Comparison of ENCODE assay signal across 8 mouse cellular contexts in the genomic region with DNA sequence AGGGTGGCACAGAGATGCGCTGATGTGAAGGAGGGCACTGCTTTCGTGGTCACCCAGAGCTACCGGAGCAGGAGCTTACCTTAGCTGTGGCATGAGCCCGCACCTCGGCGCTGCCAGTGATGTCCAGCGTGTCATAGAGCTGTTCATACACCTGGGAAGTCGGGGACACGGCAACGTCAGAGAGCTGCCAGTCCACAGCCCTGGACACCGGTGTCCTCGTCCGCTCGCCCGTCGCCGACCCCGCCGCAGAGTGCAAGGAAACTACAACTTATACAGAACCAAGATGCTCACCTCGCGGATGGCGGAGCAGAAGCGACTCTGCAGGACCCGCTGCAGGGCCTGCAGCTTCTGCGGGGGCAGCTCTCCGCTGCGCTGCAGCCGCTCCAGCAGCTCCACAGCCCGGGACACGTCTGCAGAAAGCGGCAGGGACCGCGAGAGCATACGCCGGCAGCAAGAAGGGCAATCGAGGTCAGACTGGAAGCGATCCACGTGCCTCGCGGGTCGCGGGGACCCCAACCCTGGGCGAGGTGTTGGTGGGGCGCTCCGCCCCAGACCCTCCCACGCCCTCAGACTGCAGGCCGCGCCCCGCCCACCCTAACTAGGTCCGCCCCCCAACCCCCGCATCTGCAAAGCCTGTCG. TPM values are rescaled to one million over a fixed set of nuclear protein-coding genes. Genes with fewer than 3 reads are reported as not detected.
DNase-seq lines count a peak whose midpoint lies in the region; ATAC-seq and TF ChIP-seq lines count a peak whose summit lies in the region.

No protein-coding gene starts in this region.

- no peak for DNase-seq in kidney, postnatal 14 days
- no peak for DNase-seq in MEL (ENCODE audit: low read depth, low spot score)
- DNase-seq in liver, embryonic 11.5 days (ENCODE audit: low spot score): no peak
- DNase-seq in testis, postnatal 14 days (ENCODE audit: low spot score): peak; percentile 50
- no peak for DNase-seq in ovary, postnatal 36 days (ENCODE audit: low spot score)

- TF ChIP-seq EP300 in MEL (IDR thresholded peaks at IDR 0.05; ENCODE audit: low read depth in 1 of 2, low read length in 2 of 2): no peak

- H3K9ac ChIP-seq in kidney, embryonic 14.5 days (ENCODE audit: low read depth, low read length): peak overlapping the region; percentile 32; the same call in 1 of the 2 replicates
- H3K9ac ChIP-seq in MEL (ENCODE audit: control insufficient read depth, low read depth, low read length, poor library complexity, severe bottlenecking): no peak overlapping the region; the same call in 1 of the 2 replicates
- H3K9ac ChIP-seq in forebrain, embryonic 12.5 days: peak overlapping the region; percentile 41
- H3K9ac ChIP-seq in liver, embryonic 11.5 days (ENCODE audit: low read depth, low read length): peak overlapping the region; percentile 53

- no peak overlapping the region for H3K27ac ChIP-seq in kidney, embryonic 14.5 days (ENCODE audit: low read depth, low read length)
- no peak overlapping the region for H3K27ac ChIP-seq in MEL (ENCODE audit: control insufficient read depth, low read depth, low read length)
- H3K27ac ChIP-seq in forebrain, embryonic 12.5 days: no peak overlapping the region
- H3K27ac ChIP-seq in liver, embryonic 11.5 days (ENCODE audit: low read depth, low read length): no peak overlapping the region

- peak overlapping the region; percentile 46 for H3K4me3 ChIP-seq in kidney, embryonic 14.5 days (ENCODE audit: low read length)
- peak overlapping the region; percentile 25 to 57; a peak in 3 of 4 replicates for H3K4me3 ChIP-seq in MEL (ENCODE audit: control insufficient read depth in 1 of 2, insufficient read depth in 1 of 2, low read depth in 2 of 2, low read length in 2 of 2)
- peak overlapping the region; percentile 43 for H3K4me3 ChIP-seq in forebrain, embryonic 12.5 days (replicated peaks)
- peak overlapping the region; percentile 64 for H3K4me3 ChIP-seq in liver, embryonic 11.5 days (ENCODE audit: low read depth, low read length)

- peaks cover 36% of the 10 kb centered on the region for H3K27me3 ChIP-seq in kidney, embryonic 14.5 days (ENCODE audit: control insufficient read depth, insufficient read depth, low read length)
- H3K27me3 ChIP-seq in MEL (ENCODE audit: control insufficient read depth in 1 of 2, insufficient read depth in 2 of 2, low read length in 2 of 2): no peaks in the 10 kb centered on the region
- H3K27me3 ChIP-seq in forebrain, embryonic 12.5 days: peaks cover 36% of the 10 kb centered on the region
- H3K27me3 ChIP-seq in liver, embryonic 11.5 days (replicated peaks; ENCODE audit: control insufficient read depth, insufficient read depth, low read length): peaks cover 44% of the 10 kb centered on the region

- no peak for TF ChIP-seq CTCF in MEL (IDR thresholded peaks at IDR 0.05 in 2 of 3, conservative IDR thresholded peaks at IDR 0.05 in 1 of 3; ENCODE audit: control insufficient read depth in 1 of 3, insufficient read depth in 1 of 3, low read depth in 2 of 3, low read length in 3 of 3, poor library complexity in 1 of 3, severe bottlenecking in 1 of 3)

- peak overlapping the region; percentile 94 for H3K4me2 ChIP-seq in kidney, embryonic 14.5 days (replicated peaks; ENCODE audit: low read depth, low read length)
- peak overlapping the region; percentile 75 for H3K4me2 ChIP-seq in forebrain, embryonic 12.5 days
- H3K4me2 ChIP-seq in liver, embryonic 11.5 days: peak overlapping the region; percentile 98

- peaks cover 26% of the 10 kb centered on the region; the same call in 1 of the 2 replicates for H3K36me3 ChIP-seq in kidney, embryonic 14.5 days (ENCODE audit: control insufficient read depth, insufficient read depth, low read length)
- H3K36me3 ChIP-seq in MEL (ENCODE audit: control insufficient read depth in 1 of 2, insufficient read depth in 2 of 2, low read length in 2 of 2): peaks cover 7 to 12% of the 10 kb centered on the region in 2 experiments
- H3K36me3 ChIP-seq in forebrain, embryonic 12.5 days (replicated peaks): peaks cover 27% of the 10 kb centered on the region
- peaks cover 12% of the 10 kb centered on the region; the same call in 1 of the 2 replicates for H3K36me3 ChIP-seq in liver, embryonic 11.5 days (ENCODE audit: control insufficient read depth, insufficient read depth, low read length)

- peaks cover 24% of the 10 kb centered on the region for H3K4me1 ChIP-seq in kidney, embryonic 14.5 days (ENCODE audit: control insufficient read depth, insufficient read depth, low read length)
- H3K4me1 ChIP-seq in MEL (ENCODE audit: control insufficient read depth in 1 of 2, insufficient read depth in 2 of 2, low read length in 2 of 2): peaks cover 0 to 22% of the 10 kb centered on the region in 2 experiments; a peak in 2 of 4 replicates
- H3K4me1 ChIP-seq in forebrain, embryonic 12.5 days: peaks cover 45% of the 10 kb centered on the region
- peaks cover 22% of the 10 kb centered on the region for H3K4me1 ChIP-seq in liver, embryonic 11.5 days (replicated peaks; ENCODE audit: control insufficient read depth, insufficient read depth, low read length)

- no peaks in the 10 kb centered on the region for H3K9me3 ChIP-seq in kidney, embryonic 14.5 days (ENCODE audit: control insufficient read depth, low read length)
- H3K9me3 ChIP-seq in MEL (replicated peaks; ENCODE audit: insufficient read depth, low read length): no peaks in the 10 kb centered on the region
- H3K9me3 ChIP-seq in forebrain, embryonic 12.5 days: no peaks in the 10 kb centered on the region
- no peaks in the 10 kb centered on the region for H3K9me3 ChIP-seq in liver, embryonic 11.5 days (ENCODE audit: control insufficient read depth, low read length)

- 6% methylated on average over 51 of the region's 52 CpGs for WGBS in kidney, embryonic 14.5 days
- 7% methylated on average over 51 of the region's 52 CpGs for WGBS in forebrain, embryonic 12.5 days
- 10% methylated on average over 46 of the region's 52 CpGs for WGBS in liver, embryonic 11.5 days

- no peak for TF ChIP-seq RAD21 in MEL (IDR thresholded peaks at IDR 0.05; ENCODE audit: low read depth, low read length)

- H3K79me2 ChIP-seq in MEL (ENCODE audit: control insufficient read depth, insufficient read depth, low read length, poor library complexity): no peaks in the 10 kb centered on the region; the same call in 1 of the 2 replicates

- ATAC-seq in kidney, embryonic 14.5 days (ENCODE audit: low FRiP score, low TSS enrichment): no peak
- ATAC-seq in forebrain, embryonic 12.5 days (ENCODE audit: low FRiP score): no peak
- ATAC-seq in liver, embryonic 11.5 days (replicated peaks; ENCODE audit: low FRiP score): no peak
- no peak for ATAC-seq in erythroid progenitor cell, adult 5-6 weeks (replicated peaks; ENCODE audit: low FRiP score, poor library complexity, severe bottlenecking)

- no peak for TF ChIP-seq POLR2A in MEL (IDR thresholded peaks at IDR 0.05; ENCODE audit: control insufficient read depth in 1 of 2, insufficient read depth in 1 of 2, low read depth in 1 of 2, low read length in 2 of 2, poor library complexity in 1 of 2)

RNA-seq across cellular contexts. Expression of a gene that starts 0.4 kb away (rescaled TPM):
- polyA plus RNA-seq in kidney, embryonic 14.5 days (2014; fragmentation: Nextera tagmentation; extraction: Ambion mirVana): 0.57 and 0.66 TPM in 2 replicates
- 1.3 and 1.4 TPM in 2 replicates for total RNA-seq in MEL (2012; rRNA removed)
- 1 to 10 TPM in 1 of 2 experiments, not detected in 1; 3.8 TPM for polyA plus RNA-seq in MEL (2012; ENCODE audit: insufficient read depth in 1 of 2, insufficient read length in 2 of 2, low read depth in 1 of 2, low replicate concordance in 2 of 2, missing spikeins in 1 of 2)
- 3.1 TPM in 2 replicates for polyA plus RNA-seq in forebrain, embryonic 12.5 days (2016; fragmentation: Nextera tagmentation; extraction: Ambion mirVana)
- polyA plus RNA-seq in liver, embryonic 11.5 days (2014; fragmentation: Nextera tagmentation; extraction: Ambion mirVana): 0.35 TPM in 1 of 2 replicates, not detected in the other
- total RNA-seq in erythroid progenitor cell, adult 5-6 weeks (2015; ENCODE audit: low replicate concordance): not detected in 2 replicates
- not detected in 2 replicates for total RNA-seq in erythroid progenitor cell, adult 5-6 weeks (2017; ENCODE audit: low replicate concordance)

RNA-seq across cellular contexts. Expression of a gene that starts 3.1 kb away (rescaled TPM):
- polyA plus RNA-seq in kidney, embryonic 14.5 days (2014; fragmentation: Nextera tagmentation; extraction: Ambion mirVana): 6.7 and 7.6 TPM in 2 replicates
- total RNA-seq in MEL (2012; rRNA removed): 3.0 and 3.4 TPM in 2 replicates
- polyA plus RNA-seq in MEL (2012; ENCODE audit: insufficient read depth in 1 of 2, insufficient read length in 2 of 2, low read depth in 1 of 2, low replicate concordance in 2 of 2, missing spikeins in 1 of 2): 1 to 10 TPM in 1 of 2 experiments, not detected in 1; 5.9 TPM
- polyA plus RNA-seq in forebrain, embryonic 12.5 days (2016; fragmentation: Nextera tagmentation; extraction: Ambion mirVana): 12.6 and 14.9 TPM in 2 replicates
- 2.0 and 2.1 TPM in 2 replicates for polyA plus RNA-seq in liver, embryonic 11.5 days (2014; fragmentation: Nextera tagmentation; extraction: Ambion mirVana)
- not detected in 2 replicates for total RNA-seq in erythroid progenitor cell, adult 5-6 weeks (2015; ENCODE audit: low replicate concordance)
- not detected in 2 replicates for total RNA-seq in erythroid progenitor cell, adult 5-6 weeks (2017; ENCODE audit: low replicate concordance)

RNA-seq across cellular contexts. Expression of a gene that starts 25.6 kb away (rescaled TPM):
- polyA plus RNA-seq in kidney, embryonic 14.5 days (2014; fragmentation: Nextera tagmentation; extraction: Ambion mirVana): 100 and 171 TPM in 2 replicates
- 260 and 272 TPM in 2 replicates for total RNA-seq in MEL (2012; rRNA removed)
- polyA plus RNA-seq in MEL (2012; ENCODE audit: insufficient read depth in 1 of 2, insufficient read length in 2 of 2, low read depth in 1 of 2, low replicate concordance in 2 of 2, missing spikeins in 1 of 2): 1,000 to 10,000 TPM in 1 of 2 experiments, 100 to 1,000 TPM in 1; 588 to 1,478 TPM
- 313 and 314 TPM in 2 replicates for polyA plus RNA-seq in forebrain, embryonic 12.5 days (2016; fragmentation: Nextera tagmentation; extraction: Ambion mirVana)
- 51.6 and 64.4 TPM in 2 replicates for polyA plus RNA-seq in liver, embryonic 11.5 days (2014; fragmentation: Nextera tagmentation; extraction: Ambion mirVana)
- total RNA-seq in erythroid progenitor cell, adult 5-6 weeks (2015; ENCODE audit: low replicate concordance): 143 and 194 TPM in 2 replicates
- 312 and 348 TPM in 2 replicates for total RNA-seq in erythroid progenitor cell, adult 5-6 weeks (2017; ENCODE audit: low replicate concordance)

RNA-seq across cellular contexts. Expression of a gene that starts 34.9 kb away (rescaled TPM):
- 1.5 and 2.7 TPM in 2 replicates for polyA plus RNA-seq in kidney, embryonic 14.5 days (2014; fragmentation: Nextera tagmentation; extraction: Ambion mirVana)
- not detected in 2 replicates for total RNA-seq in MEL (2012; rRNA removed)
- under 1 TPM in 1 of 2 experiments, not detected in 1; 0.22 TPM for polyA plus RNA-seq in MEL (2012; ENCODE audit: insufficient read depth in 1 of 2, insufficient read length in 2 of 2, low read depth in 1 of 2, low replicate concordance in 2 of 2, missing spikeins in 1 of 2)
- polyA plus RNA-seq in forebrain, embryonic 12.5 days (2016; fragmentation: Nextera tagmentation; extraction: Ambion mirVana): 0.13 and 0.20 TPM in 2 replicates
- 0.12 and 0.30 TPM in 2 replicates for polyA plus RNA-seq in liver, embryonic 11.5 days (2014; fragmentation: Nextera tagmentation; extraction: Ambion mirVana)
- not detected in 2 replicates for total RNA-seq in erythroid progenitor cell, adult 5-6 weeks (2015; ENCODE audit: low replicate concordance)
- not detected in 2 replicates for total RNA-seq in erythroid progenitor cell, adult 5-6 weeks (2017; ENCODE audit: low replicate concordance)

RNA-seq across cellular contexts. Expression of a gene that starts 35.5 kb away (rescaled TPM):
- polyA plus RNA-seq in kidney, embryonic 14.5 days (2014; fragmentation: Nextera tagmentation; extraction: Ambion mirVana): not detected in 2 replicates
- total RNA-seq in MEL (2012; rRNA removed): 0.07 TPM in 1 of 2 replicates, not detected in the other
- under 1 TPM in 1 of 2 experiments, not detected in 1; 0.06 TPM for polyA plus RNA-seq in MEL (2012; ENCODE audit: insufficient read depth in 1 of 2, insufficient read length in 2 of 2, low read depth in 1 of 2, low replicate concordance in 2 of 2, missing spikeins in 1 of 2)
- not detected in 2 replicates for polyA plus RNA-seq in forebrain, embryonic 12.5 days (2016; fragmentation: Nextera tagmentation; extraction: Ambion mirVana)
- 0.18 TPM in 1 of 2 replicates, not detected in the other for polyA plus RNA-seq in liver, embryonic 11.5 days (2014; fragmentation: Nextera tagmentation; extraction: Ambion mirVana)
- not detected in 2 replicates for total RNA-seq in erythroid progenitor cell, adult 5-6 weeks (2015; ENCODE audit: low replicate concordance)
- total RNA-seq in erythroid progenitor cell, adult 5-6 weeks (2017; ENCODE audit: low replicate concordance): not detected in 2 replicates
